Mouse (Mus musculus): ENCODE results near the gene Nadsyn1. TPM values are rescaled to one million over a fixed set of nuclear protein-coding genes. Genes with fewer than 3 reads are reported as not detected.

Gene Nadsyn1
- 12.9 and 14.7 TPM in 2 replicates for polyA plus RNA-seq (2012; rRNA removed; ENCODE audit: low replicate concordance)

GRCm38 (mm10) chr7:143822375-143823265 is at the start of gene Nadsyn1, which contains the start of gene Dhcr7:
Nadsyn1 (minus strand) TSS chr7:143822849.
Dhcr7 (plus strand) TSS chr7:143823145.

GRCm38 (mm10) chr7:143866538-143866937 is 43.9 kb upstream of the Nadsyn1 start, which contains the start of gene Gm498:
Gm498 (plus strand) TSS chr7:143866838.

GRCm38 (mm10) chr7:143783996-143784829 is 38.4 kb downstream of the Nadsyn1 start, which contains the start of gene Mrgpre:
Mrgpre (minus strand) TSS chr7:143784500.

GRCm38 (mm10) chr7:143766893-143767292 is 55.8 kb downstream of the Nadsyn1 start, which contains the start of gene Mrgprg:
Mrgprg (minus strand) TSS chr7:143766993.

GRCm38 (mm10) chr7:143756125-143757026 is 66.3 kb downstream of the Nadsyn1 start, which contains the start of gene Osbpl5:
Osbpl5 (minus strand) TSS chr7:143756985.

Other genes with a start within 250 kb of the Nadsyn1 start
- gene Cars, start 222.8 kb downstream of the Nadsyn1 start, polyA plus RNA-seq (2012; rRNA removed; ENCODE audit: low replicate concordance): 13.8 and 18.8 TPM in 2 replicates
- 1.9 and 3.2 TPM in 2 replicates for gene Tnfrsf26, start 194.1 kb downstream of the Nadsyn1 start, polyA plus RNA-seq (2012; rRNA removed; ENCODE audit: low replicate concordance)
- 7.2 and 11.7 TPM in 2 replicates for gene Tnfrsf22, start 173.2 kb downstream of the Nadsyn1 start, polyA plus RNA-seq (2012; rRNA removed; ENCODE audit: low replicate concordance)
- gene Tnfrsf23, start 137.0 kb downstream of the Nadsyn1 start, polyA plus RNA-seq (2012; rRNA removed; ENCODE audit: low replicate concordance): 4.9 and 20.3 TPM in 2 replicates
- gene Osbpl5, start 65.9 kb downstream of the Nadsyn1 start, polyA plus RNA-seq (2012; rRNA removed; ENCODE audit: low replicate concordance): 53.3 and 62.2 TPM in 2 replicates
- gene Mrgprg, start 55.9 kb downstream of the Nadsyn1 start, polyA plus RNA-seq (2012; rRNA removed; ENCODE audit: low replicate concordance): 8.0 and 20.9 TPM in 2 replicates
- 3.9 and 6.4 TPM in 2 replicates for gene Mrgpre, start 38.3 kb downstream of the Nadsyn1 start, polyA plus RNA-seq (2012; rRNA removed; ENCODE audit: low replicate concordance)
- gene Dhcr7, start 296 bp upstream of the Nadsyn1 start, polyA plus RNA-seq (2012; rRNA removed; ENCODE audit: low replicate concordance): 93.1 and 118 TPM in 2 replicates
- gene Gm498, start 44.0 kb upstream of the Nadsyn1 start, polyA plus RNA-seq (2012; rRNA removed; ENCODE audit: low replicate concordance): not detected in 2 replicates
- gene Shank2, start 179.1 kb upstream of the Nadsyn1 start, polyA plus RNA-seq (2012; rRNA removed; ENCODE audit: low replicate concordance): 0.59 and 0.98 TPM in 2 replicates

All from mammary gland, adult 2 months (tissue).